Mouse (Mus musculus) intestine, embryonic 16.5 days (tissue): ENCODE measurements around the gene Lefty2. TPM values are rescaled to one million over a fixed set of nuclear protein-coding genes. Genes with fewer than 3 reads are reported as not detected.
"Not testable (repeated sequence)": the region's sequence is repeated elsewhere in the genome, so short reads cannot be mapped to it uniquely, and the experiment has no call there.

ENCODE experiments used
- ATAC-seq: fragments of 200-750 bp; cut with Nextera tagmentation; 2 replicates; pipeline ENCODE4 v1.8.0; 2017; ENCODE audit warnings: moderate TSS enrichment, moderate library complexity
- H3K27ac ChIP-seq: fragments of 300-500 bp; sonication (generic); 2 replicates; pipeline ENCODE4 v1.5.1; 2014; ENCODE audit warnings: mild to moderate bottlenecking, low read length
- H3K27me3 ChIP-seq: fragments of 300-500 bp; sonication (generic); replicated peaks from 2 replicates; pipeline ENCODE4 v1.6.1; 2014; ENCODE audit warnings: low read length, control low read depth, mixed read lengths; ENCODE audit not compliant: control insufficient read depth, insufficient read depth
- H3K36me3 ChIP-seq: fragments of 300-500 bp; sonication (generic); 2 replicates; pipeline ENCODE4 v1.6.1; 2014; ENCODE audit warnings: low read length, control low read depth; ENCODE audit not compliant: control insufficient read depth, insufficient read depth
- H3K4me1 ChIP-seq: fragments of 300-500 bp; sonication (generic); 2 replicates; pipeline ENCODE4 v1.6.1; 2014; ENCODE audit warnings: low read length, control low read depth, mixed read lengths; ENCODE audit not compliant: control insufficient read depth, insufficient read depth
- H3K4me2 ChIP-seq: fragments of 300-500 bp; sonication (generic); 2 replicates; pipeline ENCODE4 v1.6.1; 2014; ENCODE audit warnings: low read depth, low read length, control low read depth
- H3K4me3 ChIP-seq: fragments of 300-500 bp; sonication (generic); 2 replicates; pipeline ENCODE4 v1.5.1; 2014; ENCODE audit warnings: mild to moderate bottlenecking, low read length
- H3K9ac ChIP-seq: fragments of 300-500 bp; sonication (generic); 2 replicates; pipeline ENCODE4 v1.6.1; 2014; ENCODE audit warnings: low read depth, low read length
- H3K9me3 ChIP-seq: fragments of 300-500 bp; sonication (generic); 2 replicates; pipeline ENCODE4 v1.6.1; 2016; ENCODE audit warnings: low read length, control low read depth; ENCODE audit not compliant: control insufficient read depth
- WGBS: fragments of 180-500 bp; shearing (Covaris S2); extraction: QIAGEN DNeasy Blood & Tissue Kit; methylation state at CpG from one replicate; pipeline ENCODE4 v1.1.7; 2014; 5-methylcytosine and 5-hydroxymethylcytosine counted together
- polyA plus RNA-seq: library from polyadenylated mRNA; unstranded; fragments of >200 nt; fragmentation: Nextera tagmentation; extraction: Ambion mirVana; gene quantifications from 2 replicates; pipeline ENCODE4 v1.2.1, GENCODE M21; 2015

Gene Lefty2
- polyA plus RNA-seq, 1 experiment from 2014 or later = not detected

DNA sequence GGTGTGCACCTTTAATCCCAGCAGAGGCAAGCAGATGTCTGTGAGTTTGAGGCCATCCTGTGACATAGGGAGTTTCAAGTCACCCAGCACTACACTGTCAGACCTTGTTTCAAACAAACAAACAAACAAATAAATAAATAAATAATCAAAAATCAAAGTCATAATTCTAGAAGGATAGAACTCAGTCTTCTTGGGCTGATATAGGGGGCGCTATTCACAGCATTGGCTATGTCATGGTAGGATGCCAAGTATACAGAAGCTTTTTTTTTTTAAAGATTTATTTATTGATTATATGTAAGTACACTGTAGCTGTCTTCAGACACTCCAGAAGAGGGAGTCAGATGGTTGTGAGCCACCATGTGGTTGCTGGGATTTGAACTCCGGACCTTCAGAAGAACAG, 45.9 kb downstream of the Lefty2 start:
- not testable (repeated sequence) for H3K4me3 ChIP-seq, H3K27ac ChIP-seq, H3K9ac ChIP-seq, ATAC-seq, H3K9me3 ChIP-seq, H3K4me2 ChIP-seq, H3K36me3 ChIP-seq, H3K27me3 ChIP-seq
- WGBS = 91% methylated on average over 2 of the region's 2 CpGs
- peaks cover 23% of the 10 kb centered on the region for H3K4me1 ChIP-seq

DNA sequence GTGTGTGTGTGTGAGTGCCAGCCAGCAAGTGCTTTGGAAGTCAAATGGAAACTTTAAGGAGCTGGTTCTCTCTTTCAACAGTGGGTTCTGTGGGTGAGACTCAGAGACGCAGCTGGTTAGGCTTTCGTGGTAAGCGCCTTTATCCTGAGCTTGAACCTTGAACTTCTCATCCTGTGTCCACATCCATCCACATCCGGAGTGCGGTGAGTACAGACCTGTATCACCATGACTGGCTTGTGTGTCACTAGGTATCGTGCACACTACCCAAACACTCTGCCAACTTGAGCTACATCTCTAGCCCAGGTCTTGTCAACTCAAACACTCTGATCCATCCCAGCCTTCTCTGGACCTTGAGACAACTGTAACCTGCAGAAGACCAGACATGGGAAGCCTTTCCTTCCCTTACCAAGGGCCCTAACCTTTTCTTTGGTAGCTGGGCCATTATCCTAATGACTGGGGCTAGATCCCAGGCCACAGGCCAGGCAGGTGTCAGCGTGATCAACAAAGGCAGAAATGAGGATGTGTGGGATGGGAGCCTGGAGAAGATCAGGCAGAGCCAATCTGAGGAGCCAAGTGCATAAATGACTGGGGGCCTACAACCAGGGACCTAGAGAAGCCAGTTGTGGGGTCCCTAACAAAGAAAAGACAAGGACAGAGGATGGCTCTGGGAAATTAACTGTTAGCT, 48.0 kb downstream of the Lefty2 start:
- Histone ChIP-seq H3K27me3 (0 out of 2 replicates have a peak, but pooled peaks cover 1% of the 10 kb centered on the region), H3K9ac (no peak overlapping the region), H3K4me2 (peak overlapping the region; percentile 94), H3K27ac (no peak overlapping the region), H3K4me1 (peaks cover 43% of the 10 kb centered on the region), H3K36me3 (no peaks in the 10 kb centered on the region), H3K9me3 (no peaks in the 10 kb centered on the region), H3K4me3 (peak overlapping the region; percentile 96)
- ATAC-seq = no peak
- 85% methylated on average over 7 of the region's 7 CpGs for WGBS

GRCm38 (mm10) chr1:180941726-180942125, 48.8 kb downstream of the Lefty2 start:
- peak overlapping the region; percentile 96 for H3K4me3 ChIP-seq
- peak; percentile 36 for ATAC-seq
- H3K4me2 ChIP-seq = peak overlapping the region; percentile 94
- peak overlapping the region; percentile 94 for H3K9ac ChIP-seq
- 5% methylated on average over 18 of the region's 18 CpGs for WGBS
- H3K9me3 ChIP-seq = no peaks in the 10 kb centered on the region
- peaks cover 51% of the 10 kb centered on the region for H3K4me1 ChIP-seq
- H3K27ac ChIP-seq = peak overlapping the region; percentile 87
- H3K27me3 ChIP-seq = no peaks in the 10 kb centered on the region
- H3K36me3 ChIP-seq = no peaks in the 10 kb centered on the region

DNA sequence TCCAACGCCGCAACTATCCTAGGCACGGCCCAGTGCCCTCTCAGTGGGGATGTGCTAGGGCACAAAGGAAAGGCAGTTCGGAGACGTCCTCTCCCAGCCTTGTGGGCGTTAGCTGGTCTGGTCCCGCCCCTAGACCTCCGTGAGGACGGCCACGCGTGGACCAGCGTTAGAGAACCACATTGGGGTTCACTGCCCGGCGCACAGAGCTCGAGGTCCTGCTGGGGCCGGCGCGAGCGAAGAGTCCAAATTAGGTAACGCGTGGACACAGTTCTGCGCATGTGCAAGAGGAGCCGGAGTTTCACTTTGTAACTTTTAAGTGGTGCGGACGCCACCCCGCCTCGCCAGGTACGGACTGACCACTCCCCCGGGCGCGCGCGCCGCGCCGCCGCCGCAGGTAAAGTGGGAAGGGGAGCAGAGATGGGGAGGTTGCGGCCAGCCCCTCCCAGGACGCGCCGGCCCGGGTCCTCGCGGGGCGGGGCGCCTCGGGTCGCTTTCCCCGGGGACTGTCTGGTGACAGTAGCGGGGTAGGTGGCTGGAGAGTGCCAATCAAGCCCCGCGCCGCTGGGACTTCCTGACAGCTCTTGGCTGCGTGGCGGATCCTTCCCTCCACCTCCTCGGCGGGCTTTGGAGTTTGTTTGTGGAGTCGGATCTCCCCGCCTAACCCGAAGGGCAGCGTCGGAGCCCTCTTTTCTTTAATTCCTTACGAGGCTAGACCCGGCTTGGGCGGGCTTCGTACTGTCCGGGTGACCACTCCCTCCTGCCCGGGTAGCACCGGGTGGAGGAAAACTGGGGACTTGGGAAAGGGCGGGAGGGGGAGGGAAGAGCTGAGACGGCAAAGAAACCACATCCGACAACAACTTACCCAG, 49.5 kb downstream of the Lefty2 start, which contains the start of gene Tmem63a:
Tmem63a (plus strand) TSS at position 179 of the 866 bp plus-strand sequence.
- H3K27me3 ChIP-seq = no peaks in the 10 kb centered on the region
- H3K4me3 ChIP-seq = peak within 1 kb of the TSS; percentile 96
- peak; percentile 71 for ATAC-seq
- H3K36me3 ChIP-seq = no peaks in the 10 kb centered on the region
- peaks cover 50% of the 10 kb centered on the region for H3K4me1 ChIP-seq
- H3K9me3 ChIP-seq = no peaks in the 10 kb centered on the region
- H3K4me2 ChIP-seq = peak within 1 kb of the TSS; percentile 94
- H3K9ac ChIP-seq = peak within 1 kb of the TSS; percentile 94
- WGBS = under 1% methylated on average over 70 of the region's 73 CpGs
- H3K27ac ChIP-seq = peak within 1 kb of the TSS; percentile 87

DNA sequence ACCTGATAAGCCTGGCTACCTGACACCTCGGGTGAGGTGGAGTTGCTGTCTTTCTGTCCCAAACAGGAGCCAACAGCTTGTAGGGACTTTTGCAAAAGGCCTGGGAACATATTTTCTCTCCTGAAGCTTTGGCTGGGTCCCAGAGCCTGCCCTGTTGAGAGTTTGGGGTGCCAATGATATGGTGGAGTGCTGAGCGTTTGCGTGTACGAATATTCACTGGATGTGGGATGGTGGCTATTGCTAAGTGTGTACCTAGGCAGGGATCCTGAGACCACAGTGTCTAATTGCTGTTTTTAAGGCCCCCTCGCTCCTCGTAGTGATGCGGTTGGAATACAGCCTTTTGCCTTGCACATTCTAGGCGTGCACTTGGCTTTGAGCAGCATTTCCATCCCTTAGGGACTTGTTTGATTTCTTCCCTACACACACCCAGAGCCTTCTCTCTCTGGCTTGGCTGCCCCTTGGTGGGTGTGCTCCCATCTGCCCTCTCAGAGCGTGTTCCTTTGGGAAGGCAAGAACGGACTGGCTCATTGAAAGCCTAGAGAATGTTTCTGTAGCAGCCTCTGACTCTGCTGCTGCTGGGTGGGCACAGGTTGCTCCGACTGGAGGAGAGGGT, 50.2 kb downstream of the Lefty2 start:
- H3K27me3 ChIP-seq = no peaks in the 10 kb centered on the region

GRCm38 (mm10) chr1:180943896-180944295, 51.0 kb downstream of the Lefty2 start:
- Histone ChIP-seq H3K4me2 (no peak overlapping the region), H3K27ac (no peak overlapping the region), H3K27me3 (no peaks in the 10 kb centered on the region), H3K9me3 (no peaks in the 10 kb centered on the region), H3K9ac (no peak overlapping the region), H3K4me3 (no peak overlapping the region), H3K36me3 (no peaks in the 10 kb centered on the region), H3K4me1 (peaks cover 50% of the 10 kb centered on the region)
- WGBS = 64% methylated on average over 1 of the region's 1 CpGs
- no peak for ATAC-seq

More for the DNA sequence above, 50.2 kb downstream of the Lefty2 start:
- Histone ChIP-seq H3K9me3 (no peaks in the 10 kb centered on the region), H3K27ac (peak overlapping the region; percentile 87), H3K4me3 (peak overlapping the region; percentile 96), H3K4me2 (peak overlapping the region; percentile 94), H3K36me3 (no peaks in the 10 kb centered on the region), H3K4me1 (peaks cover 50% of the 10 kb centered on the region), H3K9ac (peak overlapping the region; percentile 94)
- no peak for ATAC-seq
- 48% methylated on average over 11 of the region's 11 CpGs for WGBS

DNA sequence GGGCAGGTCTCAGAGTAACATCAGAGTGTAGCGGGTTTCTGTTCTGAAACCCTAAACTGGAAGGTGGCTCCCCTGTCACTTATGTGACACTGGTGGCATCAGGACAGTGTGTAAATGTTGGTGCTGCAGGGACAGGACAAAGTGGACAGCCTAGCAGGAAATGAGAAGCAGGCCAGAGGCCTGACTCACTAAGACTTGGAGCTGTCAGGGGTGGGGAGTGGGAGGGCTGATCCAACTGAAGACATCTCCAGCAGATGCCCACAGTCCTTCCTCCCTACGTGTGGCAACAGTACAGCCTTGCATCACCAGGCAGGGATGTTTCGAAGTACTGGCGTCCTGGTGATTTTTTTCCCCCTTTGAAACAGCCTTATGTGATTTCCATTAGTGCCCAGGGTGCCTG, 51.6 kb downstream of the Lefty2 start:
- peaks cover 50% of the 10 kb centered on the region for H3K4me1 ChIP-seq
- no peaks in the 10 kb centered on the region for H3K36me3 ChIP-seq
- no peaks in the 10 kb centered on the region for H3K27me3 ChIP-seq
- no peaks in the 10 kb centered on the region for H3K9me3 ChIP-seq
- H3K9ac ChIP-seq = peak overlapping the region; percentile 50; the same call in 1 of the 2 replicates
- no peak overlapping the region for H3K4me3 ChIP-seq
- ATAC-seq = no peak
- no peak overlapping the region for H3K4me2 ChIP-seq
- 78% methylated on average over 4 of the region's 4 CpGs for WGBS
- peak overlapping the region; percentile 69 for H3K27ac ChIP-seq

DNA sequence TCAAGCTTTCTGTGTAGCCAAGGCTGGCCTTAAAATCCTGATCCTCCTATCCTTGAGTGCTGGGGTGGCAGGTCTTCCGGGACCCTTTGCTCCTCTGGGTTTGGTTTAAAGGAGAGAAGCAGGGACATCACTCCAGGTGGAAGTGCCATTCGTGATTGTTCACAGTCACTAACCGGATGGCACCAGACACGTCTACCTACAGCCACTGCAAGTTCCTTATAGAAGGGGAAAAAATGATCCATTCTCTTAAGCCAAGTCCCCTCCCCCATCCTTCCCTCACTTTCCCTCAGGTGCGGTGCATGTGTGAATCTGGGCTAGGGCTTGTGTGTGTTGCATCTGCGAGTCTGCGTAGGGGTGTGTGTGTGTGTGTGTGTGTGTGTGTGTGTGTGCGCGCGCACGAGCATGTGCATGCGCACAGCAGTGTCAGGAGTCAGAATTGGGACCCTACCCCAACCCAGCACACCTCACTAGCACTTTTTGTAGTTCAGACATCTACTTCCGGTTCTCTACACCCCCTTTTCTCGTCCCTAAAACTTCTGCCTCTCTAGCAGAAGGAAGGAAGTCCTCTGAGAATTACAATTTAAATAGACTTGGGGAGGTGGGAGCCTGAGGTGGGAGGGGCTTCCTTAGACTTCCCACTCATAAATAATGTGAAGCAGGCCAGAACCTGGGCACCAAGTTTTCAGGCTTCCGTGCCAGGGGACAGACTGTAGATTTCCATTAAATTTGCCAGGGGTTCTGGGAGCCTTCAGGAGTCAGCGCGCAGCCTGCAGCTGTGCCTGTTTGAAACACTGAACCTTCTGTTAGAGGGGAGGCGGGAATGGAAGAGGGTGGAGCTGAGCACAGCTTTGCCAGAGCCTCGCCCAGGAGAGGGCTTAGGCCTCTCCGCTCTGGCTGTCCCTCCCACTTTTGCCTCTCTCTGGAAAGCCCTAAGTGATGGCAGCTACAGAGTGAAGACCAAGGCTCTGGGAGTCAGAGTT, 52.4 kb downstream of the Lefty2 start:
- peak overlapping the region; percentile 16 for H3K4me3 ChIP-seq
- peak overlapping the region; percentile 50 for H3K9ac ChIP-seq

More for the DNA sequence above, 52.4 kb downstream of the Lefty2 start:
- Histone ChIP-seq H3K27me3 (no peaks in the 10 kb centered on the region), H3K27ac (peak overlapping the region; percentile 69), H3K9me3 (no peaks in the 10 kb centered on the region), H3K4me1 (peaks cover 50% of the 10 kb centered on the region), H3K4me2 (peak overlapping the region; percentile 26), H3K36me3 (no peaks in the 10 kb centered on the region)
- 23% methylated on average over 20 of the region's 20 CpGs for WGBS
- ATAC-seq = peak; percentile 84
